Mouse (Mus musculus): ENCODE measurements around the gene Gm11627.

Gene Gm11627

GRCm38 (mm10) chr11:102579165-102580033 is at the start of gene Gm11627:
TSS of gene Gm11627 (minus strand) at chr11:102579461.
- DNase-seq (ENCODE audit: low spot score): no peak

- DNase-seq (ENCODE audit: low spot score): no peak
Observed at GRCm38 (mm10) chr11:102628529-102628928, 49.3 kb upstream of the Gm11627 start.

GRCm38 (mm10) chr11:102627171-102627931 is 48.1 kb upstream of the Gm11627 start:
- no peak for DNase-seq (ENCODE audit: low spot score)

- no peak for DNase-seq (ENCODE audit: low spot score)
Observed at GRCm38 (mm10) chr11:102624888-102625407, 45.7 kb upstream of the Gm11627 start.

GRCm38 (mm10) chr11:102623876-102624789 is 44.9 kb upstream of the Gm11627 start:
- DNase-seq (ENCODE audit: low spot score): peak; percentile 28

GRCm38 (mm10) chr11:102619449-102619848 is 40.2 kb upstream of the Gm11627 start:
- DNase-seq (ENCODE audit: low spot score): no peak

- DNase-seq (ENCODE audit: low spot score): no peak
Observed at GRCm38 (mm10) chr11:102611317-102611705, 32.0 kb upstream of the Gm11627 start.

GRCm38 (mm10) chr11:102610675-102611316 is 31.5 kb upstream of the Gm11627 start:
- no peak for DNase-seq (ENCODE audit: low spot score)

GRCm38 (mm10) chr11:102610260-102610659 is 31.0 kb upstream of the Gm11627 start:
- DNase-seq (ENCODE audit: low spot score): peak; percentile 49

GRCm38 (mm10) chr11:102609483-102609882 is 30.2 kb upstream of the Gm11627 start:
- no peak for DNase-seq (ENCODE audit: low spot score)

GRCm38 (mm10) chr11:102608691-102609090 is 29.4 kb upstream of the Gm11627 start:
- DNase-seq (ENCODE audit: low spot score): no peak

- no peak for DNase-seq (ENCODE audit: low spot score)
Observed at GRCm38 (mm10) chr11:102607686-102608548, 28.7 kb upstream of the Gm11627 start.

GRCm38 (mm10) chr11:102607201-102607600 is 27.9 kb upstream of the Gm11627 start:
- DNase-seq (ENCODE audit: low spot score): peak; percentile 13

GRCm38 (mm10) chr11:102606751-102607171 is 27.5 kb upstream of the Gm11627 start:
- DNase-seq (ENCODE audit: low spot score): peak; percentile 66

- peak; percentile 42 for DNase-seq (ENCODE audit: low spot score)
Observed at GRCm38 (mm10) chr11:102605553-102606416, 26.5 kb upstream of the Gm11627 start.

GRCm38 (mm10) chr11:102604777-102605552 is 25.7 kb upstream of the Gm11627 start:
- DNase-seq (ENCODE audit: low spot score): peak; percentile 57

GRCm38 (mm10) chr11:102604010-102604584 is 24.8 kb upstream of the Gm11627 start, which contains the start of gene Fzd2:
TSS of gene Fzd2 (plus strand) at chr11:102604396.
- peak; percentile 99 for DNase-seq (ENCODE audit: low spot score)

GRCm38 (mm10) chr11:102603496-102603850 is 24.2 kb upstream of the Gm11627 start:
- DNase-seq (ENCODE audit: low spot score): peak; percentile 84

Data from adipocyte (in vitro differentiated cells).